Mouse (Mus musculus) olfactory bulb, adult 2 months (tissue): ENCODE data around the gene Ubr2. TPM values are rescaled to one million over a fixed set of nuclear protein-coding genes. Genes with fewer than 3 reads are reported as not detected.

ENCODE experiments used
- H3K27ac ChIP-seq: fragments of 200-500 bp; 2 replicates; pipeline ENCODE4 v1.5.1; 2012; ENCODE audit warnings: low read depth, low read length; ENCODE audit not compliant: insufficient read depth
- H3K4me1 ChIP-seq: fragments of 200-500 bp; 2 replicates; pipeline ENCODE4 v1.6.1; 2012; ENCODE audit warnings: low read length; ENCODE audit not compliant: control insufficient read depth, insufficient read depth
- H3K4me3 ChIP-seq: fragments of 200-500 bp; 2 replicates; pipeline ENCODE4 v1.5.1; 2012; ENCODE audit warnings: mild to moderate bottlenecking, low read depth, low read length, moderate library complexity; ENCODE audit not compliant: insufficient read depth
- CTCF ChIP-seq: fragments of 200-500 bp; IDR thresholded peaks from 2 replicates; pipeline ENCODE4 v1.5.1; 2012; ENCODE audit warnings: low read depth, mild to moderate bottlenecking, low read length, moderate library complexity; ENCODE audit not compliant: insufficient read depth
- POLR2A ChIP-seq: fragments of 200-500 bp; IDR thresholded peaks from 2 replicates; pipeline ENCODE4 v1.6.1; 2012; ENCODE audit warnings: mild to moderate bottlenecking, low read depth, low read length, moderate library complexity; ENCODE audit not compliant: insufficient read depth
- WGBS: fragments of 180-500 bp; shearing (Covaris S2); methylation state at CpG from one replicate; pipeline ENCODE4 v1.1.7; 2018; 5-methylcytosine and 5-hydroxymethylcytosine counted together
- polyA plus RNA-seq: library from polyadenylated mRNA; stranded (reverse); fragments of >200 nt; gene quantifications from 2 replicates; pipeline ENCODE4 v1.2.4, GENCODE M21; 2012; ENCODE audit warnings: low replicate concordance; ENCODE audit not compliant: missing spikeins, insufficient read depth, insufficient read length

The Ubr2 gene
- polyA plus RNA-seq, 1 experiment: not detected

DNA sequence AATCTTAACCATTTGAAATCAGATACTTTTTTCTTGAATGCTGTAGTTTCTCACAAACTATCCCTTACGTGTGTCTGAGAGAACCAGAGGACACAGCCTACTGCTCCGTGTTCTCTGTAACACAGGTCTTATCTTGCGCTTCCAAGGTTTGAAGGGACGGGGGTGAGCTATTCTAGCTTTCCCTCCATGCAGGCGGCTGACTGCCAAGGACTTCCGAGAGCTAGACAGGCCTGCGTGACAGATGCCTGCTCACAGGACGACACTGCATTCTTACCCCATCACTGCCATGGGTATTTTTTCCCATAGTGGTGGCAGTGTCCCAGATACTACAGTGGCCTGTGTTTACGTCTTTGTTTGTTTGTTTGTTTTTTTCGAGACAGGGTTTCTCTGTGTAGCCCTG lies 50.1 kb downstream of the Ubr2 start:
- H3K27ac ChIP-seq: no peak overlapping the region
- no peak overlapping the region for H3K4me3 ChIP-seq
- no peak for TF ChIP-seq POLR2A
- TF ChIP-seq CTCF: no peak
- WGBS: 91% methylated on average over 10 of the region's 10 CpGs
- no peaks in the 10 kb centered on the region for H3K4me1 ChIP-seq

GRCm38 (mm10) chr17:46958045-46958444 lies 52.3 kb downstream of the Ubr2 start:
- TF ChIP-seq CTCF (no peak), POLR2A (no peak)
- Histone ChIP-seq H3K27ac (no peak overlapping the region), H3K4me3 (no peak overlapping the region), H3K4me1 (no peaks in the 10 kb centered on the region)
- 85% methylated on average over 2 of the region's 2 CpGs for WGBS

- no peak for TF ChIP-seq CTCF
- no peak for TF ChIP-seq POLR2A
- no peaks in the 10 kb centered on the region for H3K4me1 ChIP-seq
- no peak overlapping the region for H3K27ac ChIP-seq
- H3K4me3 ChIP-seq: no peak overlapping the region
- WGBS: 84% methylated on average over 9 of the region's 9 CpGs
Observed at GRCm38 (mm10) chr17:46946276-46946675, 64.1 kb downstream of the Ubr2 start.

GRCm38 (mm10) chr17:46942421-46942820 lies 67.9 kb downstream of the Ubr2 start:
- H3K4me1 ChIP-seq: no peaks in the 10 kb centered on the region
- no peak for TF ChIP-seq POLR2A
- no peak for TF ChIP-seq CTCF
- no peak overlapping the region for H3K4me3 ChIP-seq
- 95% methylated on average over 9 of the region's 9 CpGs for WGBS
- H3K27ac ChIP-seq: no peak overlapping the region

DNA sequence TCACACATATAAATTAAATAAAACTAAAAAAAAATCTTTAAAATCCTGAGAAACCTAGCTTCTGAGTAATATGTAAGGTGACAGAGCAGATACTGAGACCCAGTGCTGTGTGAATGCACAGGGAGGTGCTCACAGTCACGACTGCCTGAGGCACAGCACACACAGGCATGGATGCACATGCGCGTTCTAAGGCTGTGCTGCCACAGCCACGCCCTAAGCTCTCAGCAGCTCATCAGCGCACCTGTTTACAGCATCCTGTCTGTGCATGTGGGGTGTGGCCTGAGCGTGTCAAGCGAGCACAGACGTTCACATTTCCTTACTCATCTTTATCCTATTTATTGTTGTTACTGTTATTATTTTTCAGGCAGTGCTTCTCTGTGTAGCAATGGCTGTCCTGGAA lies 69.9 kb downstream of the Ubr2 start:
- TF ChIP-seq CTCF (no peak), POLR2A (no peak)
- Histone ChIP-seq H3K27ac (no peak overlapping the region), H3K4me1 (no peaks in the 10 kb centered on the region), H3K4me3 (no peak overlapping the region)
- 89% methylated on average over 8 of the region's 8 CpGs for WGBS

- TF ChIP-seq POLR2A: no peak
- no peak for TF ChIP-seq CTCF
- peaks cover 16% of the 10 kb centered on the region for H3K4me1 ChIP-seq
- 80% methylated on average over 19 of the region's 19 CpGs for WGBS
- H3K4me3 ChIP-seq: no peak overlapping the region
- 0 out of 2 replicates have a peak overlapping the region, but pooled peaks have one; percentile 12 for H3K27ac ChIP-seq
Observed at GRCm38 (mm10) chr17:46933557-46934348, 76.6 kb downstream of the Ubr2 start.

DNA sequence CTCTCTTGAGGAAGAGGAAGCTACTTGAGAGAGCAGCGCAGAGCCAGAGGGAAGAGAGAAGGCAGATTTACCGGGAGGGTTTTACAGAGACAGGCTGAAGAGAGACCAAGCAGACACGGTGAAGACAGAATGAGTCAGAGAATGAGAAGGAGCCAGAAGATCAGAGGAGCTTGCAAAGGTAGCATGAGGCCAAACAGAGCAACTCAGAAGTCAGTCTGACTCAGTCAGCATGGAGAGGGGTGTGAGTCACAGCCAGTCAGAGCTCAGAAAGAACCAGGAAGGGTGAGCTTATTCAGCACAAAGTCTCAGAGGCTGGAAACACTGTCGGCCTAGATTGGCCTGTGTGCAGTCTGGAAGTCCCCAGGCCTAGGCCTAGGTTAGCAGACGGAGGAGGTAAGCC lies 77.4 kb downstream of the Ubr2 start:
- 44% methylated on average over 5 of the region's 5 CpGs for WGBS
- Histone ChIP-seq H3K27ac (peak overlapping the region; percentile 49), H3K4me3 (no peak overlapping the region), H3K4me1 (peaks cover 16% of the 10 kb centered on the region)
- TF ChIP-seq POLR2A: no peak

DNA sequence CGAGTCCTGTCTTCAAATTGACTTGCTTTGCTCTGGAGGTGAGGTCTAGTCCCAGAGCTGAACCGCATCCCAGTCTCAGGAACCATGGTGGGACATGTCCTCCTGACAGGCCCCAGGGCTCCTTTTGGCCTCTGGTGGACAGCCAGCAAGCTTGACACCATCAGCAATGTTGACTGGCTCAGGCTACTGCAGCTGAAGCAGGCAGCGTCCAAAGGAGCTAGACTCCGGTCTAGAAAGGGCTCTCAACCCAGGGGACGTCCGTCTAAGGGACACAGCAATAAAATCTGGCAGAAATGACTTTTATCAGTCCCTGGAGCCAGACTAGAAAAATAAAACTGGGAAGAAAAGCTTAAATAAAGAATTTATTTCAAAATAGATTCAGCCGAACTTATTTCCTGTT lies 80.5 kb downstream of the Ubr2 start:
- 91% methylated on average over 7 of the region's 7 CpGs for whole genome bisulfite sequencing
- TF ChIP-seq POLR2A (no peak), CTCF (no peak)
- Histone ChIP-seq H3K4me1 (peaks cover 16% of the 10 kb centered on the region), H3K27ac (no peak overlapping the region), H3K4me3 (no peak overlapping the region)

DNA sequence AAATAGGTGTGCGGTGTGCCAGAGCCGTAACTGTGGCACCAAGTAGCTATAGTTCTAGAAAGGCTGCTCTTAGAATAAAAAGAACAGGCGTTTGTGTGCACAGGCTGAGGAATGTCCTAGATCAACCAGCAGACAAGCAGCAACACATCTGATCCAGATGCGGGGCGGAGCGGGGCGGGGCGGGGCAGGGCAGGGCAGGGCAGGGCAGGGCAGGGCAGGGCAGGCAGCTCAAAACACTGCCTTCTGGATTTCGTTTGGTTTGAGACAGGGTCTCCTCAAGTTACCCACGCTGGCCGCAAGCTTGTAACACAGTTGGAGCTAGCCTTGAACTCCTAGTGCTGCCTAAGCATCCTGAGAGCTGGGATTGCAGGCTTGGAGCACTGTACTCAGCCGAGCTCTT lies 81.1 kb downstream of the Ubr2 start:
- Histone ChIP-seq H3K27ac (no peak overlapping the region), H3K4me3 (no peak overlapping the region), H3K4me1 (peaks cover 16% of the 10 kb centered on the region)
- no peak for TF ChIP-seq CTCF
- no peak for TF ChIP-seq POLR2A
- WGBS: 90% methylated on average over 12 of the region's 12 CpGs
